Mouse (Mus musculus) neutrophil, adult 83 days (primary cell): ENCODE results near the gene Tram2. TPM values are rescaled to one million over a fixed set of nuclear protein-coding genes. Genes with fewer than 3 reads are reported as not detected.

ENCODE experiments used
- total RNA-seq, 2 experiments: library from RNA; stranded (reverse); gene quantifications; one replicate each; pipeline ENCODE4 v1.2.4; 2023

Gene Tram2
- 10 to 100 TPM; 15.6 to 15.7 TPM for total RNA-seq

DNA sequence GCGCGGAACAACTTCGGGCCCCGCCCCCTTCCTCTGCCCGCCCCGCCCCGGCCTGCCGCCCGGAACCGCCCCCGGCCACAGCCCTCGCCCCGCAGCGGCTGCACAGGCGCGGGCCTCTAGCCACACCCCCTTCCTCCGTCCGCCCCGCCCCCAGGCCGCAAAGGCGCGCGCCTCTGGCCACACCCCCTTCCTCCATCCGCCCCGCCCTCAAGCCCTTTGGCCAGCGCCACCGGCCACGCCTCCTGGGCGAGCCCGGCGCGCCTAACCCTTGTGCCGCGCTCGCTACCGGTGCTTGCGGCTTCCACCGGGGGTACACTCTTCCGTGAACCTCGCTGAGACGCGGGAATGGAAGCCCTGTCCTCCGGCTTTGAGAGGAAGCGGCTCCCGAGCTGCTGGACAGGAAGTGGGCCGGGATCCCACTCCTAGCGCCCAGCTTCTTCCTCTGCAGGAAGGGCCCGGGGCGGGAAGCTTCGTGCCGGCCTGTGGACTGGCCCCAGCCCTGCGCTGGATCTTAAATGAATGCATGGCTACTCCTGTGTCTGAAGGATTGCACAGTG is at the start of gene Tram2:
TSS of gene Tram2 (minus strand) at position 13 of the 557 bp plus-strand sequence.

DNA sequence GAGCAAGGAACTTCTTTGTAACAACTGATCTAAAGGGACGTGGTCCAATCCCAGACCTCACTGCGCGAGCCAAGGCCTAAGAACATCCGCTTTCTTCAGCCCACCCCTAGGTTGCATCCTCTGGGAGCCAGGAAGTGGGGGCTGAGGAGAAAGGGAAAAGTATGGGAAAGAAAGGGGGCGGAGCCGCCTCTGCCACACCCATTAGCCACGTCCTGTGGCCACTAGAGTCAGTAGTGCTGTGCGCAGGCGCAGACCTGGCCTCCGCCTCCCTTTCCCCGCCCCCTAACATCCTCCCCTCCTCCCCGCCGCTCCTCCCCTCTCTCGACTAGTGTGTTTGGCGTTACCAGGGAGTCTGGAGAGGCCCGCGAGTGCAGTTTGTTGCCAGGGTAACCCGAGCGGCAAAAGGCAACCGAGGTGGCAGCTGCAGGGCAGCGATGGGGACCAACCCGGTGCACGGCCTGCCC is 127.7 kb downstream of the Tram2 start, which contains the start of gene Efhc1:
TSS of gene Efhc1 (plus strand) at position 327 of the 464 bp plus-strand sequence.

Other genes with a start within 250 kb of the Tram2 start
- under 1 TPM; 0.71 to 0.81 TPM for gene Paqr8, start 188.6 kb downstream of the Tram2 start, total RNA-seq
- under 1 TPM; 0.20 to 0.24 TPM for gene Efhc1, start 127.6 kb downstream of the Tram2 start, total RNA-seq
- under 1 TPM in 1 of 2 experiments, not detected in 1; 0.60 TPM for gene Tmem14a, start 139.3 kb upstream of the Tram2 start, total RNA-seq
- under 1 TPM in 1 of 2 experiments, not detected in 1; 0.97 TPM for gene Gsta3, start 161.4 kb upstream of the Tram2 start, total RNA-seq